Mouse (Mus musculus): ENCODE data around the gene Secisbp2l. TPM values are rescaled to one million over a fixed set of nuclear protein-coding genes. Genes with fewer than 3 reads are reported as not detected.
A peak's percentile ranks its signal among the peaks of the same experiment; 100 is the strongest.

Gene Secisbp2l
- total and polyA plus RNA-seq, 2 experiments from 2014 or later: 26.6 to 43.5 TPM

DNA sequence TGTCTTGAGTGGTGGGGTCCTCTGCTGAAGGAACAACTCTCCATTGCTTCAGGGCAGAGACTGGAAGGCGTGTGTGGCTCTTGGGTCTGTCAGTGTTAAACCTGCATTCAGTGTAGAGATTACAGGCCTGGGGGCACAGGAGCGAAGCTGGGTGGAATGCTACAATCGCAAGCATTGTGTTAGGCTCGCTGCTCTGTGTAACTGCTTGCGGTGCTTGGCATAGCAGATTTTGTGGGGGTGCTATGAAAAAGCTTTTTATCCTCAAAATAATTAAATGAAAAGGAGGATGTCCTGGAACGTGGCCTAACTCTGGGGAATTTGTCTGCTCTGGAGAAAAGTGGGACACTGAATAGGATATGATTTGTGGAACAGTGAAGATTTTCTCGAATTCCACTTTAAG is 26.9 kb upstream of the Secisbp2l start:
- ATAC-seq: 0 out of 2 replicates have a peak, but pooled peaks have one; percentile 29
- no peak overlapping the region for H3K4me3 ChIP-seq (ENCODE audit: low read length)
- H3K4me2 ChIP-seq (ENCODE audit: low read depth, low read length): no peak overlapping the region
- no peak overlapping the region for H3K9ac ChIP-seq (replicated peaks; ENCODE audit: low read length)
- H3K36me3 ChIP-seq (ENCODE audit: insufficient read depth, low read length): no peaks in the 10 kb centered on the region
- WGBS: 68% methylated on average over 7 of the region's 7 CpGs
- H3K27ac ChIP-seq: no peak overlapping the region
- no peaks in the 10 kb centered on the region for H3K4me1 ChIP-seq (ENCODE audit: insufficient read depth, low read length)
- H3K27me3 ChIP-seq (ENCODE audit: insufficient read depth, low read length): no peaks in the 10 kb centered on the region
- no peak for TF ChIP-seq CTCF (IDR thresholded peaks at IDR 0.05; ENCODE audit: low read depth)
- no peak for DNase-seq (ENCODE audit: low spot score)
- no peaks in the 10 kb centered on the region for H3K9me3 ChIP-seq (ENCODE audit: low read length)

DNA sequence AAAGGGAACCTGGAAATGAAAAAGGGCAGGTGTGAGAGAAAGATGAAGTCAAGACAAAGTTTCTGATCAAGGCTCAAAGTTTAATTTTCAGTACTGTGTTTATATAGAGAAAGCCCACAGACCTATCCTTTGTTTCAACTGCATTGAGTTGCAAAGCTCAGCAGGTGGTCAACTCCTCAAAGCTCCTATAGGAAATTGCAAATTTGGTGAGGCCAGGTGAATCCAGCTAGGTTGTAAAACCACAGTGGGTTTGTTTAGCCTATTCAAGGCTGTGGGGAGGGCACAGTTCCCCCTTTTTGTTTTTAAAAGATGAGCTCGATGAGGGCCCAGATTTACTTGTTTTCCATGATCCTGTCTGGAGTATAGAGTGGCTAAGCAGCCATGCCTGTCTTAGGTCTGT is 23.2 kb upstream of the Secisbp2l start:
- H3K27me3 ChIP-seq (ENCODE audit: insufficient read depth, low read length): no peaks in the 10 kb centered on the region
- no peaks in the 10 kb centered on the region for H3K36me3 ChIP-seq (ENCODE audit: insufficient read depth, low read length)
- ATAC-seq (no peak), DNase-seq (ENCODE audit: low spot score) (no peak)
- whole genome bisulfite sequencing: 50% methylated on average over 1 of the region's 1 CpGs
- no peak overlapping the region for H3K4me3 ChIP-seq (ENCODE audit: low read length)
- no peak overlapping the region for H3K27ac ChIP-seq
- no peak for TF ChIP-seq CTCF (IDR thresholded peaks at IDR 0.05; ENCODE audit: low read depth)
- H3K9ac ChIP-seq (replicated peaks; ENCODE audit: low read length): no peak overlapping the region
- H3K9me3 ChIP-seq (ENCODE audit: low read length): no peaks in the 10 kb centered on the region
- H3K4me1 ChIP-seq (ENCODE audit: insufficient read depth, low read length): no peaks in the 10 kb centered on the region
- H3K4me2 ChIP-seq (ENCODE audit: low read depth, low read length): no peak overlapping the region

DNA sequence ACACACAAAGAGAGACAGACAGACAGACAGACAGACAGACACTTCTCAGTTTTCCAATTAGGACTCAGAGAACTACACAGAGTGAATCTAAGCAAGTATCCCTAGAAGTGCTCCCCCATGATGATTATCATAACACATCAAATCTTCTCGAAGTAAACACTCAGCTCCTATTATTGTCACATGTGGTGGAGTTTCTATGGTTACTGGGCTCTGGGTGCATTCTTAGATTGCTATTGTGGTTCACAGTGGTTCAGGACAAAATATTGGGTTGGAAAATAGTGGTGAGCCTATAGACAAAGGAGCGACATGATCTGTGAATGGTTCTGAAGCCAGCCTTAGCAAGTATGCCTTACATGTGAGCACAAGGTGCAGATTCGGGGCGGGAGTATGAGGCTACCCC is 19.3 kb upstream of the Secisbp2l start:
- no peaks in the 10 kb centered on the region for H3K9me3 ChIP-seq (ENCODE audit: low read length)
- no peak for TF ChIP-seq CTCF (IDR thresholded peaks at IDR 0.05; ENCODE audit: low read depth)
- DNase-seq (ENCODE audit: low spot score) (no peak), ATAC-seq (0 out of 2 replicates have a peak, but pooled peaks have one; percentile 32)
- no peak overlapping the region for H3K4me3 ChIP-seq (ENCODE audit: low read length)
- 66% methylated on average over 4 of the region's 4 CpGs for WGBS
- no peak overlapping the region for H3K4me2 ChIP-seq (ENCODE audit: low read depth, low read length)
- H3K9ac ChIP-seq (replicated peaks; ENCODE audit: low read length): no peak overlapping the region
- no peak overlapping the region for H3K27ac ChIP-seq
- no peaks in the 10 kb centered on the region for H3K36me3 ChIP-seq (ENCODE audit: insufficient read depth, low read length)
- H3K4me1 ChIP-seq (ENCODE audit: insufficient read depth, low read length): no peaks in the 10 kb centered on the region
- no peaks in the 10 kb centered on the region for H3K27me3 ChIP-seq (ENCODE audit: insufficient read depth, low read length)

DNA sequence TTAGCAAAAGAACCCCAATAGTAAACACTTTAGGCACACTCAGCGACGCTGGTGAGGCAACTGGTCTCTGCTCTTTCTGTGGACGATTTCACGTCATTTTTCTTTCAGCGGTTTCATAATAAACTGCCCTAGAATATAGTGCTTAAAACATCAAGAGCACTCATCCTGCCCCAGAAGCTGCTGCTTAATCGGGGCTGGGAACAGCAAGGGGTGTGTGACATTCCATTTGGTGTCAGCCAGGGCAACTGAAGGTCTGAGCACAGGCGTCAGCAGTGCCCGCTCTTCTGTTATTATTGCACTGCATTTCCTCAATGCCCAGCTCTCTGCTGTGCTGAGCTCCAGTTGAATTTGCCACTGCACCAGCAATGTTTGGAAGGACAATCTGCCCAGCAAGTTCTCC is 18.4 kb upstream of the Secisbp2l start:
- H3K4me3 ChIP-seq (ENCODE audit: low read length): no peak overlapping the region
- no peak overlapping the region for H3K9ac ChIP-seq (replicated peaks; ENCODE audit: low read length)
- no peak overlapping the region for H3K4me2 ChIP-seq (ENCODE audit: low read depth, low read length)
- H3K27me3 ChIP-seq (ENCODE audit: insufficient read depth, low read length): no peaks in the 10 kb centered on the region
- no peak for TF ChIP-seq CTCF (IDR thresholded peaks at IDR 0.05; ENCODE audit: low read depth)
- no peaks in the 10 kb centered on the region for H3K9me3 ChIP-seq (ENCODE audit: low read length)
- no peak for ATAC-seq
- 68% methylated on average over 8 of the region's 8 CpGs for WGBS
- H3K27ac ChIP-seq: no peak overlapping the region
- no peaks in the 10 kb centered on the region for H3K4me1 ChIP-seq (ENCODE audit: insufficient read depth, low read length)
- DNase-seq (ENCODE audit: low spot score): no peak
- no peaks in the 10 kb centered on the region for H3K36me3 ChIP-seq (ENCODE audit: insufficient read depth, low read length)

DNA sequence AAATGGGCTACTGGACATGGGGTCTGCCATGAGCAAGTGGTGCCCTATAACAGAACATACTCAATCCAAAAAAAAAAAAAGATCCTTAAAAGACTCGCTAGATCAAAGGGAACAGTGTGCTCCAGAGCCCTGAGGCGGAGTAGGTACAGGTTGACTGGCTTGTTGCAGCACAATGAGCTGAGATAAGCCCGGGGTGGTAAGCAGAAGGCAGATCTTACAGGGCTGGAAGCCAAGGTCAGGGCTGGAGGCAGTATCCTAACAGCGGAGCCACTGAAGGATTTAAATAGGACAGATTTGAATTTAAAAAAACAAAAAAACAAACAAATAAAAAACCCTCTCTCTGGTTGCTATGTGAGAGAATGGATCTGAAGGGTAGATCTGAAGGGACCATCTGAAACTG is 17.8 kb upstream of the Secisbp2l start:
- H3K27ac ChIP-seq: no peak overlapping the region
- no peak overlapping the region for H3K4me2 ChIP-seq (ENCODE audit: low read depth, low read length)
- no peaks in the 10 kb centered on the region for H3K27me3 ChIP-seq (ENCODE audit: insufficient read depth, low read length)
- no peaks in the 10 kb centered on the region for H3K4me1 ChIP-seq (ENCODE audit: insufficient read depth, low read length)
- WGBS: 76% methylated on average over 4 of the region's 4 CpGs
- H3K36me3 ChIP-seq (ENCODE audit: insufficient read depth, low read length): no peaks in the 10 kb centered on the region
- DNase-seq (ENCODE audit: low spot score) (no peak), ATAC-seq (no peak)
- no peaks in the 10 kb centered on the region for H3K9me3 ChIP-seq (ENCODE audit: low read length)
- H3K4me3 ChIP-seq (ENCODE audit: low read length): no peak overlapping the region
- no peak for TF ChIP-seq CTCF (IDR thresholded peaks at IDR 0.05; ENCODE audit: low read depth)
- no peak overlapping the region for H3K9ac ChIP-seq (replicated peaks; ENCODE audit: low read length)

DNA sequence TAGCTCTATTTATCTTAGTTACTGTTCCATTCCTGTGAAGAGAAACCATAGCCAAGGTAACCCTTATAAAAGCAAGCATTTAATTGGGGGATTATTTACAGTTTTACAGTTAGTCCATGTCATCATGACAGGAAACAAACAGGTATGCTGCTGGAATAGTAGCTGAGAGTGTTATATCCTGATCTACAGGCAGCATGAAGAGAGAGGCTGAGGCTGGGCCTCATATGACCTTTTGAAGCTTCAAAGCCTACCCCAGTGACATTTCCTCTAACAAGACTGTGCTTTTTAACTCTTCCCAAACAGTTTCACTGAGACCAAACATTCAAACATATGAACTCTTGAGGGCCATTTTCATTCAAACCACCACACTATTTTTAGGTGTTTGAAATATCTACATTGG is 15.2 kb upstream of the Secisbp2l start:
- H3K4me1 ChIP-seq (ENCODE audit: insufficient read depth, low read length): no peaks in the 10 kb centered on the region
- no peak for ATAC-seq
- no peak overlapping the region for H3K4me2 ChIP-seq (ENCODE audit: low read depth, low read length)
- H3K27ac ChIP-seq: no peak overlapping the region
- no peaks in the 10 kb centered on the region for H3K27me3 ChIP-seq (ENCODE audit: insufficient read depth, low read length)
- no peak overlapping the region for H3K4me3 ChIP-seq (ENCODE audit: low read length)
- H3K9ac ChIP-seq (replicated peaks; ENCODE audit: low read length): no peak overlapping the region
- H3K36me3 ChIP-seq (ENCODE audit: insufficient read depth, low read length): no peaks in the 10 kb centered on the region
- no peak for TF ChIP-seq CTCF (IDR thresholded peaks at IDR 0.05; ENCODE audit: low read depth)
- no peak for DNase-seq (ENCODE audit: low spot score)
- H3K9me3 ChIP-seq (ENCODE audit: low read length): no peaks in the 10 kb centered on the region

DNA sequence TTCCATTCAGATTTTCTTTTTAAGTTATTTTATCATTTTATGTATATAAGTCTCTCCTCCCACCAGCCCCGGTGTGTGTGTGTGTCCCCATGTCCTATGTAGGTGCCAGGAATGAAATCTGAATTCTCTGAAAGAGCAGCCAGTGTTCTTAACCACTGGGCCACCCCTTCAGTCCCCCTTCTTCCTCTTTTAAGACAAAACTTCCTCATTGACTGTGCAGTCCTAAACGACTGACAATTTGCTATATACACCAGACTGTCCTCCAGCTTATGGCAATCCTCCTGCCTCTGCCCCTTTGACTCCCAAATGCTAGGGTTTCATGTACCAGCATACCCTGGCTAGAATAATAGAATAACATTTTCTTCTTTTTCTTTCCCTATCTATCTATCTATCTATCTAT is 12.4 kb upstream of the Secisbp2l start:
- TF ChIP-seq CTCF (IDR thresholded peaks at IDR 0.05; ENCODE audit: low read depth): no peak
- no peak overlapping the region for H3K9ac ChIP-seq (replicated peaks; ENCODE audit: low read length)
- no peaks in the 10 kb centered on the region for H3K4me1 ChIP-seq (ENCODE audit: insufficient read depth, low read length)
- no peaks in the 10 kb centered on the region for H3K27me3 ChIP-seq (ENCODE audit: insufficient read depth, low read length)
- ATAC-seq (no peak), DNase-seq (ENCODE audit: low spot score) (no peak)
- no peaks in the 10 kb centered on the region for H3K9me3 ChIP-seq (ENCODE audit: low read length)
- H3K4me3 ChIP-seq (ENCODE audit: low read length): no peak overlapping the region
- 67% methylated on average over 2 of the region's 2 CpGs for WGBS
- H3K4me2 ChIP-seq (ENCODE audit: low read depth, low read length): no peak overlapping the region
- H3K27ac ChIP-seq: no peak overlapping the region
- no peaks in the 10 kb centered on the region for H3K36me3 ChIP-seq (ENCODE audit: insufficient read depth, low read length)

All from hindbrain, postnatal 0 days (tissue).